Comparison of ENCODE assay signal across 12 mouse cellular contexts in genomic region chr4:138446981-138447380, GRCm38 (mm10). TPM values are rescaled to one million over a fixed set of nuclear protein-coding genes. Genes with fewer than 3 reads are reported as not detected.
DNase-seq lines count a peak whose midpoint lies in the region; ATAC-seq and TF ChIP-seq lines count a peak whose summit lies in the region.
"Had no signal": no experiment of that assay in that cellular context is flagged by ENCODE, and none has a peak within 500 bp of the region (broad histone marks: within the 10 kb centered on the region; RNA-seq: fewer than 3 reads in every experiment).

No protein-coding gene starts in this region.

- no peak for DNase-seq in kidney, postnatal 0 days (ENCODE audit: low spot score)
- no peak for DNase-seq in kidney, adult 18-20 months
- DNase-seq in forebrain, embryonic 11.5 days (ENCODE audit: low spot score), result no peak
- peak; percentile 47 for DNase-seq in hindbrain, postnatal 0 days (ENCODE audit: low spot score)
- DNase-seq in right cerebral cortex, adult 18-20 months, result no peak
- no peak for DNase-seq in heart, postnatal 4 days

- 29% methylated on average over 13 of the region's 13 CpGs for WGBS in kidney, postnatal 0 days
- 26% methylated on average over 13 of the region's 13 CpGs for WGBS in forebrain, embryonic 11.5 days
- 15% methylated on average over 13 of the region's 13 CpGs for WGBS in hindbrain, postnatal 0 days
- 9% methylated on average over 13 of the region's 13 CpGs for WGBS in neural tube, embryonic 14.5 days

- ATAC-seq in kidney, postnatal 0 days (replicated peaks; ENCODE audit: low FRiP score, low read depth), result 0 out of 2 replicates have a peak, but pooled peaks have one; percentile 2
- 0 out of 2 replicates have a peak, but pooled peaks have one; percentile 12 for ATAC-seq in forebrain, embryonic 11.5 days (replicated peaks; ENCODE audit: low FRiP score)
- ATAC-seq in hindbrain, postnatal 0 days, result peak; percentile 50
- ATAC-seq in neural tube, embryonic 14.5 days (ENCODE audit: low read depth), result peak; percentile 80
- ATAC-seq in megakaryocyte, adult 5-6 weeks (ENCODE audit: poor library complexity, severe bottlenecking), result no peak

- H3K4me1 ChIP-seq in kidney, postnatal 0 days (replicated peaks; ENCODE audit: insufficient read depth, low read length), result no peaks in the 10 kb centered on the region
- no peaks in the 10 kb centered on the region for H3K4me1 ChIP-seq in forebrain, embryonic 11.5 days (replicated peaks; ENCODE audit: control insufficient read depth, insufficient read depth, low read length)
- 0 out of 2 replicates have a peak, but pooled peaks cover 7% of the 10 kb centered on the region for H3K4me1 ChIP-seq in hindbrain, postnatal 0 days (ENCODE audit: insufficient read depth, low read length)
- H3K4me1 ChIP-seq in neural tube, embryonic 14.5 days (ENCODE audit: control insufficient read depth, insufficient read depth, low read length), result peaks cover 19% of the 10 kb centered on the region

- H3K27me3 ChIP-seq in kidney, postnatal 0 days (ENCODE audit: insufficient read depth, low read length), result no peaks in the 10 kb centered on the region
- peaks cover 4% of the 10 kb centered on the region for H3K27me3 ChIP-seq in forebrain, embryonic 11.5 days (ENCODE audit: control insufficient read depth, insufficient read depth, low read length)
- no peaks in the 10 kb centered on the region for H3K27me3 ChIP-seq in hindbrain, postnatal 0 days (ENCODE audit: insufficient read depth, low read length)
- H3K27me3 ChIP-seq in neural tube, embryonic 14.5 days (ENCODE audit: control insufficient read depth, insufficient read depth, low read length), result no peaks in the 10 kb centered on the region

- no peak overlapping the region for H3K4me2 ChIP-seq in kidney, postnatal 0 days (ENCODE audit: low read length)
- H3K4me2 ChIP-seq in forebrain, embryonic 11.5 days (ENCODE audit: low read depth, low read length, severe bottlenecking), result no peak overlapping the region
- H3K4me2 ChIP-seq in hindbrain, postnatal 0 days (ENCODE audit: low read depth, low read length), result no peak overlapping the region
- H3K4me2 ChIP-seq in neural tube, embryonic 14.5 days (ENCODE audit: low read depth, low read length), result peak overlapping the region; percentile 23; the same call in 1 of the 2 replicates
- H3K4me2 ChIP-seq: lung, embryonic 14.5 days had no signal

- H3K36me3 ChIP-seq in kidney, postnatal 0 days (ENCODE audit: insufficient read depth, low read length), result 0 out of 2 replicates have a peak, but pooled peaks cover 1% of the 10 kb centered on the region
- H3K36me3 ChIP-seq in forebrain, embryonic 11.5 days (ENCODE audit: control insufficient read depth, insufficient read depth, low read length), result no peaks in the 10 kb centered on the region
- no peaks in the 10 kb centered on the region for H3K36me3 ChIP-seq in hindbrain, postnatal 0 days (ENCODE audit: insufficient read depth, low read length)
- no peaks in the 10 kb centered on the region for H3K36me3 ChIP-seq in neural tube, embryonic 14.5 days (ENCODE audit: control insufficient read depth, insufficient read depth, low read length)
- H3K36me3 ChIP-seq: heart, embryonic 10.5 days had no signal

- H3K9ac ChIP-seq in kidney, postnatal 0 days (ENCODE audit: low read depth, low read length), result no peak overlapping the region
- no peak overlapping the region for H3K9ac ChIP-seq in forebrain, embryonic 11.5 days (ENCODE audit: low read length)
- H3K9ac ChIP-seq in hindbrain, postnatal 0 days (replicated peaks; ENCODE audit: low read length), result no peak overlapping the region
- H3K9ac ChIP-seq in neural tube, embryonic 14.5 days (replicated peaks; ENCODE audit: low read depth, low read length), result no peak overlapping the region
- H3K9ac ChIP-seq: lung, embryonic 14.5 days had no signal

- no peak overlapping the region for H3K4me3 ChIP-seq in kidney, postnatal 0 days (replicated peaks; ENCODE audit: low read depth, low read length)
- no peak overlapping the region for H3K4me3 ChIP-seq in forebrain, embryonic 11.5 days (ENCODE audit: low read depth, low read length)
- H3K4me3 ChIP-seq in hindbrain, postnatal 0 days (ENCODE audit: low read length), result no peak overlapping the region
- no peak overlapping the region for H3K4me3 ChIP-seq in neural tube, embryonic 14.5 days (ENCODE audit: low read depth, low read length)
- H3K4me3 ChIP-seq: heart, embryonic 10.5 days had no signal

- H3K27ac ChIP-seq in kidney, postnatal 0 days, result no peak overlapping the region
- no peak overlapping the region for H3K27ac ChIP-seq in forebrain, embryonic 11.5 days (ENCODE audit: low read depth, low read length)
- peak overlapping the region; percentile 38 for H3K27ac ChIP-seq in hindbrain, postnatal 0 days
- H3K27ac ChIP-seq in neural tube, embryonic 14.5 days (ENCODE audit: low read depth, low read length), result peak overlapping the region; percentile 89
- H3K27ac ChIP-seq: heart, embryonic 10.5 days had no signal

- H3K9me3 ChIP-seq in kidney, postnatal 0 days (replicated peaks; ENCODE audit: low read length), result no peaks in the 10 kb centered on the region
- no peaks in the 10 kb centered on the region for H3K9me3 ChIP-seq in forebrain, embryonic 11.5 days (ENCODE audit: control insufficient read depth, low read length)
- no peaks in the 10 kb centered on the region for H3K9me3 ChIP-seq in hindbrain, postnatal 0 days (ENCODE audit: low read length)
- no peaks in the 10 kb centered on the region for H3K9me3 ChIP-seq in neural tube, embryonic 14.5 days (ENCODE audit: control insufficient read depth, low read length)
- H3K9me3 ChIP-seq: heart, embryonic 10.5 days had no signal

- TF ChIP-seq CTCF in kidney, postnatal 0 days (IDR thresholded peaks at IDR 0.05; ENCODE audit: low read depth), result no peak
- TF ChIP-seq CTCF in hindbrain, postnatal 0 days (IDR thresholded peaks at IDR 0.05; ENCODE audit: low read depth), result no peak

RNA-seq across cellular contexts. Expression of gene Camk2n1, which starts 7.1 kb away (rescaled TPM):
- 13.8 and 14.5 TPM in 2 replicates for polyA plus RNA-seq in kidney, postnatal 0 days (2015; fragmentation: Nextera tagmentation; extraction: Ambion mirVana)
- polyA plus RNA-seq in forebrain, embryonic 11.5 days (2014; fragmentation: Nextera tagmentation; extraction: Ambion mirVana), result 2.2 and 2.5 TPM in 2 replicates
- total RNA-seq in hindbrain, postnatal 0 days (2014; rRNA removed), result 34.9 and 37.5 TPM in 2 replicates
- 29.5 and 33.5 TPM in 2 replicates for polyA plus RNA-seq in hindbrain, postnatal 0 days (2015; fragmentation: Nextera tagmentation; extraction: Ambion mirVana)
- polyA plus RNA-seq in neural tube, embryonic 14.5 days (2014; fragmentation: Nextera tagmentation; extraction: Ambion mirVana), result 19.6 and 25.8 TPM in 2 replicates
- total RNA-seq in megakaryocyte, adult 5-6 weeks (2015), result 0.21 and 0.40 TPM in 2 replicates
- 0.04 TPM in 1 of 2 replicates, not detected in the other for total RNA-seq in megakaryocyte, adult 5-6 weeks (2017)
- total RNA-seq in heart, postnatal 4 days (2021), result 1 to 10 TPM; 6.8 to 8.0 TPM

RNA-seq across cellular contexts. Expression of gene Mul1, which starts 12.5 kb away (rescaled TPM):
- 23.6 and 25.3 TPM in 2 replicates for polyA plus RNA-seq in kidney, postnatal 0 days (2015; fragmentation: Nextera tagmentation; extraction: Ambion mirVana)
- polyA plus RNA-seq in forebrain, embryonic 11.5 days (2014; fragmentation: Nextera tagmentation; extraction: Ambion mirVana), result 18.6 and 21.1 TPM in 2 replicates
- total RNA-seq in hindbrain, postnatal 0 days (2014; rRNA removed), result 36.2 and 39.1 TPM in 2 replicates
- 19.1 and 21.6 TPM in 2 replicates for polyA plus RNA-seq in hindbrain, postnatal 0 days (2015; fragmentation: Nextera tagmentation; extraction: Ambion mirVana)
- 15.3 and 18.6 TPM in 2 replicates for polyA plus RNA-seq in neural tube, embryonic 14.5 days (2014; fragmentation: Nextera tagmentation; extraction: Ambion mirVana)
- total RNA-seq in megakaryocyte, adult 5-6 weeks (2015), result 4.9 and 8.1 TPM in 2 replicates
- total RNA-seq in megakaryocyte, adult 5-6 weeks (2017), result 4.4 and 6.1 TPM in 2 replicates
- 10 to 100 TPM; 55.2 to 62.7 TPM for total RNA-seq in heart, postnatal 4 days (2021)

RNA-seq across cellular contexts. Expression of gene Fam43b, which starts 50.7 kb away (rescaled TPM):
- 0.12 and 0.15 TPM in 2 replicates for polyA plus RNA-seq in kidney, postnatal 0 days (2015; fragmentation: Nextera tagmentation; extraction: Ambion mirVana)
- polyA plus RNA-seq in forebrain, embryonic 11.5 days (2014; fragmentation: Nextera tagmentation; extraction: Ambion mirVana), result not detected in 2 replicates
- 16.6 and 23.8 TPM in 2 replicates for total RNA-seq in hindbrain, postnatal 0 days (2014; rRNA removed)
- 17.9 and 18.6 TPM in 2 replicates for polyA plus RNA-seq in hindbrain, postnatal 0 days (2015; fragmentation: Nextera tagmentation; extraction: Ambion mirVana)
- 5.9 and 9.1 TPM in 2 replicates for polyA plus RNA-seq in neural tube, embryonic 14.5 days (2014; fragmentation: Nextera tagmentation; extraction: Ambion mirVana)
- total RNA-seq in megakaryocyte, adult 5-6 weeks (2015), result not detected in 2 replicates
- total RNA-seq in megakaryocyte, adult 5-6 weeks (2017), result not detected in 2 replicates
- not detected for total RNA-seq in heart, postnatal 4 days (2021)
- polyA plus RNA-seq: kidney, adult 2 months; lung, embryonic 14.5 days; neural tube, embryonic 11.5 days had no signal

Comparison
In these comparisons a context has a peak if more than half of its experiments do, and no peak if none do; other contexts are left out.
1. H3K27ac ChIP-seq: peak in hindbrain, postnatal 0 days (single experiment) and neural tube, embryonic 14.5 days (single experiment); none in kidney, postnatal 0 days (single experiment) and forebrain, embryonic 11.5 days (single experiment).